Mouse (Mus musculus): Measurements from ENCODE around the gene Pycr1.
A peak's percentile ranks its signal among the peaks of the same experiment; 100 is the strongest.

GRCm38 (mm10) chr11:120679909-120680308, 36.3 kb upstream of the Pycr1 start:
- TF ChIP-seq ZC3H11A (IDR thresholded peaks at IDR 0.05; ENCODE audit: borderline replicate concordance, low read depth, low read length) (peak; percentile 33; the same call in 1 of the 2 replicates), ZNF384 (IDR thresholded peaks at IDR 0.05; ENCODE audit: low read depth, low read length) (no peak), MAFK (IDR thresholded peaks at IDR 0.05; ENCODE audit: insufficient read depth, low read depth, low read length) (no peak), HCFC1 (IDR thresholded peaks at IDR 0.05; ENCODE audit: borderline replicate concordance, insufficient read depth, low read length) (no peak), CHD2 (IDR thresholded peaks at IDR 0.05; ENCODE audit: low read depth, low read length) (no peak)

Measured in ES-E14 (cell line).